Mouse (Mus musculus) embryonic stem cell, embryonic (primary cell): ENCODE data around the gene Numbl.

ENCODE experiments used
- CTCF ChIA-PET, 4 experiments: fragments of 300-600 bp in 2 of 4; fragments of 350-600 bp in 2 of 4; sonication (Branson Sonifier 250); formaldehyde crosslinking; loops; one replicate each; lab custom pipeline; 2022; ENCODE audit warnings: inconsistent platforms in 2 of 4; lab: Charles Lee
- POLR2A ChIA-PET, 4 experiments: fragments of 300-600 bp in 2 of 4; fragments of 350-600 bp in 2 of 4; sonication (Branson Sonifier 250); formaldehyde crosslinking; loops; one replicate each; lab custom pipeline; 2022; ENCODE audit warnings: antibody characterized with exemption in 4 of 4, inconsistent platforms in 1 of 4; lab: Charles Lee

Numbl gene

GRCm38 (mm10) chr7:27264761-27265160 is 6.5 kb downstream of the Numbl start:
- ChIA-PET CTCF (interaction anchor here (0.6 to 2.8 kb wide), 9 partner anchors 9 to 133 kb away, joined by 3 to 9 read pairs (median 5); no protein-coding TSS in a partner anchor), POLR2A (interaction anchor here in 2 of 4 experiments (1.0 to 6.9 kb wide), 11 partner anchors 8 to 208 kb away, joined by 3 to 66 read pairs (median 4); partner anchors contain the start of genes BC024978 (in 1 of the 2), Itpkc (in 1 of the 2), Numbl (in 1 of the 2) and Snrpa (in 1 of the 2))

- CTCF ChIA-PET: interaction anchor here in 3 of 4 experiments (0.6 to 5.6 kb wide), 9 partner anchors 10 to 142 kb away, joined by 3 to 31 read pairs (median 6); no protein-coding TSS in a partner anchor
- POLR2A ChIA-PET: interaction anchor here in 3 of 4 experiments (0.6 to 6.9 kb wide), 30 partner anchors 8 to 1512 kb away, joined by 3 to 66 read pairs (median 6); partner anchors contain the start of genes BC024978 (in 2 of the 3), Coq8b (in 2 of the 3), Egln2 (in 2 of the 3) and Numbl (in 2 of the 3)
Measured at GRCm38 (mm10) chr7:27266515-27267128, 8.4 kb downstream of the Numbl start.

- CTCF ChIA-PET: interaction anchor here in 3 of 4 experiments (0.6 to 5.6 kb wide), 17 partner anchors 9 to 248 kb away, joined by 3 to 31 read pairs (median 4); partner anchors contain the start of gene Numbl (in 2 of the 3)
Measured at GRCm38 (mm10) chr7:27271423-27271822, 13.2 kb downstream of the Numbl start.

GRCm38 (mm10) chr7:27273739-27274351 is 15.6 kb downstream of the Numbl start:
- POLR2A ChIA-PET: interaction anchor here in 3 of 4 experiments (0.6 to 3.0 kb wide), 15 partner anchors 8 to 560 kb away, joined by 3 to 18 read pairs (median 5); partner anchors contain the start of genes BC024978 (in 2 of the 3), Snrpa (in 2 of the 3), Numbl (in 1 of the 3) and Sertad1 (in 1 of the 3)
- CTCF ChIA-PET: interaction anchor here (0.5 to 2.0 kb wide), 37 partner anchors 9 to 1881 kb away, joined by 3 to 23 read pairs (median 4); partner anchors contain the start of genes Numbl (in 2 of the 4), Rab4b (in 2 of the 4) and Coq8b (in 1 of the 4)

More at GRCm38 (mm10) chr7:27271423-27271822, 13.2 kb downstream of the Numbl start:
- POLR2A ChIA-PET: interaction anchor here in 3 of 4 experiments (0.6 to 4.1 kb wide), 14 partner anchors 10 to 302 kb away, joined by 3 to 20 read pairs (median 4); partner anchors contain the start of genes Numbl (in 2 of the 3), Snrpa (in 2 of the 3), BC024978 (in 1 of the 3) and Blvrb (in 1 of the 3)

- CTCF ChIA-PET: interaction anchor here in 3 of 4 experiments (0.6 to 3.2 kb wide), 10 partner anchors 10 to 145 kb away, joined by 3 to 40 read pairs (median 7); partner anchors contain the start of genes Coq8b (in 1 of the 3) and Numbl (in 1 of the 3)
- POLR2A ChIA-PET: interaction anchor here in 3 of 4 experiments (1.2 to 3.2 kb wide), 13 partner anchors 9 to 317 kb away, joined by 3 to 30 read pairs (median 10); partner anchors contain the start of genes Numbl (in 2 of the 3), Coq8b (in 1 of the 3), Rab4b (in 1 of the 3) and Sertad1 (in 1 of the 3)
Measured at GRCm38 (mm10) chr7:27274916-27275315, 16.7 kb downstream of the Numbl start.

GRCm38 (mm10) chr7:27276021-27276420 is 17.8 kb downstream of the Numbl start:
- POLR2A ChIA-PET: interaction anchor here (0.6 to 3.2 kb wide), 37 partner anchors 9 to 231 kb away, joined by 3 to 30 read pairs (median 5); partner anchors contain the start of genes BC024978 (in 3 of the 4), Numbl (in 3 of the 4), Snrpa (in 3 of the 4) and Coq8b (in 2 of the 4)

GRCm38 (mm10) chr7:27277191-27277590 is 19.0 kb downstream of the Numbl start:
- CTCF ChIA-PET: interaction anchor here (0.5 to 3.2 kb wide), 22 partner anchors 8 to 1181 kb away, joined by 3 to 24 read pairs (median 6); partner anchors contain the start of genes Coq8b (in 1 of the 4), Itpkc (in 1 of the 4) and Numbl (in 1 of the 4)
- POLR2A ChIA-PET: interaction anchor here (0.8 to 3.2 kb wide), 14 partner anchors 7 to 120 kb away, joined by 3 to 22 read pairs (median 7); partner anchors contain the start of genes BC024978 (in 2 of the 4), Numbl (in 2 of the 4) and Snrpa (in 2 of the 4)

More at GRCm38 (mm10) chr7:27276021-27276420, 17.8 kb downstream of the Numbl start:
- CTCF ChIA-PET: interaction anchor here (0.5 to 3.2 kb wide), 35 partner anchors 9 to 494 kb away, joined by 3 to 40 read pairs (median 4); partner anchors contain the start of genes Coq8b (in 1 of the 4), Itpkc (in 1 of the 4) and Numbl (in 1 of the 4)

- ChIA-PET CTCF (interaction anchor here (0.6 to 2.2 kb wide), 15 partner anchors 9 to 515 kb away, joined by 3 to 10 read pairs (median 4); partner anchors contain the start of genes Coq8b (in 1 of the 4) and Numbl (in 1 of the 4)), POLR2A (interaction anchor here (0.7 to 5.4 kb wide), 32 partner anchors 8 to 243 kb away, joined by 3 to 56 read pairs (median 4); partner anchors contain the start of genes Numbl (in 3 of the 4), BC024978 (in 2 of the 4), Snrpa (in 2 of the 4) and Coq8b (in 1 of the 4))
Measured at GRCm38 (mm10) chr7:27281717-27282116, 23.5 kb downstream of the Numbl start.

- ChIA-PET POLR2A (interaction anchor here (0.7 to 5.4 kb wide), 32 partner anchors 9 to 242 kb away, joined by 3 to 56 read pairs (median 4); partner anchors contain the start of genes Numbl (in 3 of the 4), BC024978 (in 2 of the 4), Snrpa (in 2 of the 4) and Coq8b (in 1 of the 4)), CTCF (interaction anchor here (0.6 to 2.2 kb wide), 18 partner anchors 9 to 515 kb away, joined by 3 to 10 read pairs (median 4); partner anchors contain the start of genes Coq8b (in 1 of the 4) and Numbl (in 1 of the 4))
Measured at GRCm38 (mm10) chr7:27282225-27282624, 24.0 kb downstream of the Numbl start.

- CTCF ChIA-PET: interaction anchor here (0.5 to 5.0 kb wide), 150 partner anchors 8 to 546 kb away, joined by 3 to 85 read pairs (median 4); partner anchors contain the start of genes Coq8b (in 4 of the 4), Shkbp1 (in 3 of the 4), Rab4b (in 2 of the 4) and Snrpa (in 2 of the 4)
Measured at GRCm38 (mm10) chr7:27284865-27285697, 26.8 kb downstream of the Numbl start.

GRCm38 (mm10) chr7:27285698-27286066 is 27.4 kb downstream of the Numbl start:
- ChIA-PET CTCF (interaction anchor here (0.5 to 5.0 kb wide), 126 partner anchors 8 to 547 kb away, joined by 3 to 85 read pairs (median 5); partner anchors contain the start of genes Coq8b (in 2 of the 4), Rab4b (in 2 of the 4), Snrpa (in 2 of the 4) and BC024978 (in 1 of the 4)), POLR2A (interaction anchor here (0.6 to 5.4 kb wide), 113 partner anchors 8 to 1293 kb away, joined by 3 to 56 read pairs (median 5); partner anchors contain the start of genes BC024978 (in 4 of the 4), Snrpa (in 4 of the 4), Coq8b (in 3 of the 4) and Numbl (in 3 of the 4))

More at GRCm38 (mm10) chr7:27284865-27285697, 26.8 kb downstream of the Numbl start:
- POLR2A ChIA-PET: interaction anchor here (0.6 to 5.4 kb wide), 147 partner anchors 8 to 1530 kb away, joined by 3 to 56 read pairs (median 5); partner anchors contain the start of genes BC024978 (in 4 of the 4), Numbl (in 4 of the 4), Snrpa (in 4 of the 4) and Coq8b (in 3 of the 4)

GRCm38 (mm10) chr7:27288732-27289131 is 30.5 kb downstream of the Numbl start:
- ChIA-PET CTCF (interaction anchor here in 2 of 4 experiments (0.7 to 1.2 kb wide), 2 partner anchors 120 to 397 kb away, joined by 3 read pairs; no protein-coding TSS in a partner anchor), POLR2A (interaction anchor here in 1 of 4 experiments (1.5 kb wide), 1 partner anchor 145 kb away, joined by 3 read pairs; no protein-coding TSS in a partner anchor)

- ChIA-PET CTCF (interaction anchor here in 2 of 4 experiments (0.6 to 1.9 kb wide), 5 partner anchors 9 to 1504 kb away, joined by 5 to 11 read pairs (median 10); partner anchors contain the start of gene Coq8b (in 1 of the 2)), POLR2A (interaction anchor here in 1 of 4 experiments (0.9 to 1.5 kb wide), 2 partner anchors 20 to 40 kb away, joined by 3 read pairs; no protein-coding TSS in a partner anchor)
Measured at GRCm38 (mm10) chr7:27290555-27290954, 32.3 kb downstream of the Numbl start.

GRCm38 (mm10) chr7:27291795-27292466 is 33.7 kb downstream of the Numbl start:
- ChIA-PET CTCF (interaction anchor here in 3 of 4 experiments (0.6 to 1.9 kb wide), 7 partner anchors 10 to 153 kb away, joined by 3 to 10 read pairs (median 3); no protein-coding TSS in a partner anchor), POLR2A (interaction anchor here in 2 of 4 experiments (0.6 to 1.2 kb wide), 5 partner anchors 10 to 60 kb away, joined by 3 to 4 read pairs (median 3); no protein-coding TSS in a partner anchor)
